Mouse (Mus musculus) layer of hippocampus, postnatal 14 days (tissue): ENCODE measurements around the gene 2900011O08Rik. TPM values are rescaled to one million over a fixed set of nuclear protein-coding genes. Genes with fewer than 3 reads are reported as not detected.
"Not testable (repeated sequence)": the region's sequence is repeated elsewhere in the genome, so short reads cannot be mapped to it uniquely, and the experiment has no call there.

Experiments used
- DNase-seq, 2 experiments: peaks; one replicate each; pipeline ENCODE4 v3.0.0; 2021 to 2022; ENCODE audit warnings: low spot score in 2 of 2, mixed read lengths in 1 of 2
- total RNA-seq, 2 experiments: library from RNA; stranded (reverse); gene quantifications; 2 replicates each; pipeline ENCODE4 v1.2.3; 2021

2900011O08Rik gene
- total RNA-seq, 2 experiments from 2014 or later, result 252 to 262 TPM

GRCm38 (mm10) chr16:14058541-14058940, 72.1 kb downstream of the 2900011O08Rik start:
- DNase-seq, result peak in 1 of 2 experiments; percentile 23

GRCm38 (mm10) chr16:14059118-14059854, 72.9 kb downstream of the 2900011O08Rik start:
- no peak for DNase-seq

- DNase-seq, result no peak
Observed at GRCm38 (mm10) chr16:14059869-14060268, 73.5 kb downstream of the 2900011O08Rik start.

- DNase-seq, result not testable (repeated sequence)
Observed at GRCm38 (mm10) chr16:14066571-14066970, 80.2 kb downstream of the 2900011O08Rik start.

- DNase-seq, result not testable (repeated sequence)
Observed at GRCm38 (mm10) chr16:14068701-14069100, 82.3 kb downstream of the 2900011O08Rik start.

GRCm38 (mm10) chr16:14070471-14071169, 84.2 kb downstream of the 2900011O08Rik start:
- peak in 1 of 2 experiments; percentile 52 for DNase-seq

- DNase-seq, result no peak
Observed at GRCm38 (mm10) chr16:14082925-14083324, 96.5 kb downstream of the 2900011O08Rik start.

- DNase-seq, result no peak
Observed at GRCm38 (mm10) chr16:14088249-14088648, 101.8 kb downstream of the 2900011O08Rik start.

GRCm38 (mm10) chr16:14089296-14089695, 102.9 kb downstream of the 2900011O08Rik start:
- DNase-seq, result no peak

GRCm38 (mm10) chr16:14091771-14092170, 105.4 kb downstream of the 2900011O08Rik start:
- no peak for DNase-seq

- peak in 1 of 2 experiments; percentile 20 for DNase-seq
Observed at GRCm38 (mm10) chr16:14105891-14106290, 119.5 kb downstream of the 2900011O08Rik start.

GRCm38 (mm10) chr16:14109651-14110230, 123.3 kb downstream of the 2900011O08Rik start:
- no peak for DNase-seq

GRCm38 (mm10) chr16:14110922-14111321, 124.5 kb downstream of the 2900011O08Rik start:
- DNase-seq, result no peak

GRCm38 (mm10) chr16:14112133-14112532, 125.7 kb downstream of the 2900011O08Rik start:
- peak in 1 of 2 experiments; percentile 12 for DNase-seq

- no peak for DNase-seq
Observed at GRCm38 (mm10) chr16:14112742-14113141, 126.3 kb downstream of the 2900011O08Rik start.

- no peak for DNase-seq
Observed at GRCm38 (mm10) chr16:14117299-14117698, 130.9 kb downstream of the 2900011O08Rik start.

- no peak for DNase-seq
Observed at GRCm38 (mm10) chr16:14120941-14121340, 134.5 kb downstream of the 2900011O08Rik start.

- no peak for DNase-seq
Observed at GRCm38 (mm10) chr16:14121563-14121962, 135.2 kb downstream of the 2900011O08Rik start.

GRCm38 (mm10) chr16:14122586-14122985, 136.2 kb downstream of the 2900011O08Rik start:
- no peak for DNase-seq

GRCm38 (mm10) chr16:14123901-14124300, 137.5 kb downstream of the 2900011O08Rik start:
- no peak for DNase-seq

- no peak for DNase-seq
Observed at GRCm38 (mm10) chr16:14124709-14125108, 138.3 kb downstream of the 2900011O08Rik start.

GRCm38 (mm10) chr16:14125253-14125652, 138.8 kb downstream of the 2900011O08Rik start:
- DNase-seq, result no peak
